Mouse (Mus musculus) kidney, adult 9 months (tissue): ENCODE measurements around the gene B130006D01Rik.

Experiments
- DNase-seq: peaks from one replicate; pipeline ENCODE4 v3.0.0; 2022

B130006D01Rik gene

GRCm38 (mm10) chr11:95773264-95773663 is 49.9 kb downstream of the B130006D01Rik start:
- DNase-seq, result no peak
